Mouse (Mus musculus) limb, embryonic 14.5 days (tissue): ENCODE data around the gene Wwox. TPM values are rescaled to one million over a fixed set of nuclear protein-coding genes. Genes with fewer than 3 reads are reported as not detected.

ENCODE experiments used
- ATAC-seq: fragments of 200-750 bp; cut with Nextera tagmentation; 2 replicates; pipeline ENCODE4 v1.8.0; 2017; ENCODE audit warnings: low read depth, moderate number of reproducible peaks, moderate TSS enrichment; ENCODE audit not compliant: low FRiP score
- DNase-seq: peaks from one replicate; pipeline ENCODE4 v3.0.0-alpha.2; 2015; ENCODE audit warnings: low spot score
- H3K27ac ChIP-seq: fragments of 300-500 bp; sonication (generic); replicated peaks from 2 replicates; pipeline ENCODE4 v1.5.1; 2014; ENCODE audit warnings: low read depth, mild to moderate bottlenecking, low read length, moderate library complexity, mixed read lengths
- H3K27me3 ChIP-seq: fragments of 300-500 bp; sonication (generic); 2 replicates; pipeline ENCODE4 v1.6.1; 2014; ENCODE audit warnings: low read length, mixed read lengths; ENCODE audit not compliant: control insufficient read depth, insufficient read depth
- H3K36me3 ChIP-seq: fragments of 300-500 bp; sonication (generic); 2 replicates; pipeline ENCODE4 v1.6.1; 2014; ENCODE audit warnings: mild to moderate bottlenecking, low read length, moderate library complexity, mixed read lengths; ENCODE audit not compliant: control insufficient read depth, insufficient read depth
- H3K4me1 ChIP-seq: fragments of 300-500 bp; sonication (generic); 2 replicates; pipeline ENCODE4 v1.6.1; 2014; ENCODE audit warnings: antibody characterized with exemption, low read length, mixed read lengths; ENCODE audit not compliant: control insufficient read depth, insufficient read depth
- H3K4me2 ChIP-seq: fragments of 300-500 bp; sonication (generic); replicated peaks from 2 replicates; pipeline ENCODE4 v1.6.1; 2014; ENCODE audit warnings: low read depth, mild to moderate bottlenecking, low read length, moderate library complexity; ENCODE audit not compliant: severe bottlenecking
- H3K4me3 ChIP-seq: fragments of 300-500 bp; sonication (generic); replicated peaks from 2 replicates; pipeline ENCODE4 v1.5.1; 2014; ENCODE audit warnings: low read length
- H3K9ac ChIP-seq: fragments of 300-500 bp; sonication (generic); 2 replicates; pipeline ENCODE4 v1.6.1; 2014; ENCODE audit warnings: mild to moderate bottlenecking, low read depth, low read length, moderate library complexity; ENCODE audit not compliant: severe bottlenecking
- H3K9me3 ChIP-seq: fragments of 300-500 bp; sonication (generic); 2 replicates; pipeline ENCODE4 v1.6.1; 2016; ENCODE audit warnings: low read length; ENCODE audit not compliant: control insufficient read depth
- POLR2A ChIP-seq: fragments of 200-500 bp; IDR thresholded peaks from 2 replicates; pipeline ENCODE4 v1.8.0; 2012; ENCODE audit warnings: inconsistent platforms, mild to moderate bottlenecking, moderate library complexity, borderline replicate concordance; ENCODE audit not compliant: insufficient read depth, insufficient read length; ENCODE audit errors: extremely low read depth
- WGBS: fragments of 180-500 bp; shearing (Covaris S2); extraction: QIAGEN DNeasy Blood & Tissue Kit; methylation state at CpG from one replicate; pipeline ENCODE4 v1.1.7; 2014; 5-methylcytosine and 5-hydroxymethylcytosine counted together
- polyA plus RNA-seq, 2 experiments: library from polyadenylated mRNA; depleted of rRNA in 1 of 2; stranded (reverse) in 1 of 2; unstranded in 1 of 2; fragments of >200 nt; fragmentation: Nextera tagmentation in 1 of 2; extraction: Ambion mirVana in 1 of 2; gene quantifications; 2 replicates each; pipeline versions ENCODE4 v1.2.1 to v1.2.3; 2012 to 2014

Gene Wwox
- polyA plus RNA-seq, 2 experiments = 8.6 to 9.4 TPM

GRCm38 (mm10) chr8:114911031-114911580, 471.7 kb downstream of the Wwox start:
- no peaks in the 10 kb centered on the region for H3K9me3 ChIP-seq
- no peak overlapping the region for H3K4me2 ChIP-seq
- H3K27me3 ChIP-seq = no peaks in the 10 kb centered on the region; the same call in 1 of the 2 replicates
- 78% methylated on average over 17 of the region's 17 CpGs for WGBS
- no peak overlapping the region for H3K4me3 ChIP-seq
- no peaks in the 10 kb centered on the region for H3K36me3 ChIP-seq
- H3K27ac ChIP-seq = no peak overlapping the region
- no peak for TF ChIP-seq POLR2A
- ATAC-seq (no peak), DNase-seq (no peak)
- H3K9ac ChIP-seq = no peak overlapping the region
- no peaks in the 10 kb centered on the region for H3K4me1 ChIP-seq

- TF ChIP-seq POLR2A = no peak
These were observed 484.2 kb downstream of the Wwox start for GRCm38 (mm10) chr8:114923629-114924028.

GRCm38 (mm10) chr8:114927412-114927811, 488.0 kb downstream of the Wwox start:
- no peaks in the 10 kb centered on the region for H3K9me3 ChIP-seq
- no peak overlapping the region for H3K4me3 ChIP-seq
- ATAC-seq (no peak), DNase-seq (no peak)
- no peak overlapping the region for H3K27ac ChIP-seq
- H3K27me3 ChIP-seq = no peaks in the 10 kb centered on the region
- no peaks in the 10 kb centered on the region for H3K4me1 ChIP-seq
- WGBS = 67% methylated on average over 8 of the region's 8 CpGs
- no peak overlapping the region for H3K4me2 ChIP-seq
- H3K9ac ChIP-seq = no peak overlapping the region
- H3K36me3 ChIP-seq = no peaks in the 10 kb centered on the region
- TF ChIP-seq POLR2A = no peak

More at GRCm38 (mm10) chr8:114923629-114924028, 484.2 kb downstream of the Wwox start:
- Histone ChIP-seq H3K9me3 (no peaks in the 10 kb centered on the region), H3K4me2 (no peak overlapping the region), H3K4me3 (no peak overlapping the region), H3K4me1 (no peaks in the 10 kb centered on the region), H3K9ac (no peak overlapping the region), H3K27me3 (no peaks in the 10 kb centered on the region), H3K36me3 (no peaks in the 10 kb centered on the region), H3K27ac (no peak overlapping the region)
- 80% methylated on average over 7 of the region's 7 CpGs for WGBS
- DNase-seq (peak; percentile 9), ATAC-seq (no peak)

GRCm38 (mm10) chr8:114927917-114928316, 488.5 kb downstream of the Wwox start:
- ATAC-seq (no peak), DNase-seq (no peak)
- no peaks in the 10 kb centered on the region for H3K27me3 ChIP-seq
- no peak for TF ChIP-seq POLR2A
- H3K36me3 ChIP-seq = no peaks in the 10 kb centered on the region
- WGBS = 88% methylated on average over 4 of the region's 4 CpGs
- H3K9ac ChIP-seq = no peak overlapping the region
- H3K27ac ChIP-seq = no peak overlapping the region
- H3K9me3 ChIP-seq = no peaks in the 10 kb centered on the region
- H3K4me2 ChIP-seq = no peak overlapping the region
- no peak overlapping the region for H3K4me3 ChIP-seq
- H3K4me1 ChIP-seq = no peaks in the 10 kb centered on the region

- Histone ChIP-seq H3K9ac (no peak overlapping the region), H3K4me1 (no peaks in the 10 kb centered on the region), H3K27me3 (no peaks in the 10 kb centered on the region), H3K36me3 (no peaks in the 10 kb centered on the region), H3K4me2 (no peak overlapping the region), H3K4me3 (no peak overlapping the region), H3K9me3 (no peaks in the 10 kb centered on the region), H3K27ac (no peak overlapping the region)
- no peak for TF ChIP-seq POLR2A
- ATAC-seq (no peak), DNase-seq (no peak)
- WGBS = 88% methylated on average over 4 of the region's 4 CpGs
These were observed 490.1 kb downstream of the Wwox start for GRCm38 (mm10) chr8:114929597-114929996.

GRCm38 (mm10) chr8:114932071-114932630, 492.7 kb downstream of the Wwox start:
- no peak overlapping the region for H3K9ac ChIP-seq
- no peak for TF ChIP-seq POLR2A
- WGBS = 54% methylated on average over 18 of the region's 18 CpGs
- H3K4me3 ChIP-seq = no peak overlapping the region
- no peaks in the 10 kb centered on the region for H3K36me3 ChIP-seq
- H3K4me1 ChIP-seq = no peaks in the 10 kb centered on the region
- no peak overlapping the region for H3K27ac ChIP-seq
- no peaks in the 10 kb centered on the region for H3K27me3 ChIP-seq
- no peak for DNase-seq
- ATAC-seq = no peak
- no peaks in the 10 kb centered on the region for H3K9me3 ChIP-seq
- no peak overlapping the region for H3K4me2 ChIP-seq
